Mouse (Mus musculus): Measurements from ENCODE around the gene Dlat. TPM values are rescaled to one million over a fixed set of nuclear protein-coding genes. Genes with fewer than 3 reads are reported as not detected.

Dlat gene
- 10 to 100 TPM; 27.2 to 27.5 TPM for total RNA-seq (2023)

GRCm38 (mm10) chr9:50659392-50660217 is at the start of gene Dlat:
Dlat (minus strand) TSS chr9:50659780.

GRCm38 (mm10) chr9:50616766-50617603 is 42.6 kb downstream of the Dlat start, which contains the start of the genes Pih1d2 and Nkapd1:
Pih1d2 (plus strand) TSS chr9:50617321.
Nkapd1 (minus strand) TSS chr9:50617464.

GRCm38 (mm10) chr9:50603189-50603997 is 56.2 kb downstream of the Dlat start, which contains the start of the genes Sdhd and Timm8b:
Sdhd (minus strand) TSS chr9:50603812.
Timm8b (plus strand) TSS chr9:50603910.

Other genes starting within 250 kb of the Dlat start
- not detected for gene Plet1, start 165.3 kb downstream of the Dlat start, total RNA-seq (2023)
- gene Pts, start 131.1 kb downstream of the Dlat start, total RNA-seq (2023): 10 to 100 TPM; 46.4 to 59.4 TPM
- 10 to 100 TPM; 75.6 to 81.6 TPM for gene Il18, start 105.0 kb downstream of the Dlat start, total RNA-seq (2023)
- gene Bco2, start 104.6 kb downstream of the Dlat start, total RNA-seq (2023): 1 to 10 TPM; 7.6 to 8.3 TPM
- gene Tex12, start 98.5 kb downstream of the Dlat start, total RNA-seq (2023): not detected
- gene Sdhd, start 56.0 kb downstream of the Dlat start, total RNA-seq (2023): 10 to 100 TPM; 70.1 to 82.1 TPM
- gene Timm8b, start 55.9 kb downstream of the Dlat start, total RNA-seq (2023): 10 to 100 TPM; 51.5 to 54.9 TPM
- under 1 TPM in 1 of 2 experiments, not detected in 1; 0.43 TPM for gene Pih1d2, start 42.5 kb downstream of the Dlat start, total RNA-seq (2023)
- gene Nkapd1, start 42.3 kb downstream of the Dlat start, total RNA-seq (2023): 10 to 100 TPM; 19.4 to 23.7 TPM
- gene Dixdc1, start 79.7 kb upstream of the Dlat start, total RNA-seq (2023): not detected
- gene 2310030G06Rik, start 86.8 kb upstream of the Dlat start, total RNA-seq (2023): not detected
- gene Cryab, start 91.5 kb upstream of the Dlat start, total RNA-seq (2023): 1 to 10 TPM; 2.0 to 4.1 TPM
- gene Hspb2, start 92.6 kb upstream of the Dlat start, total RNA-seq (2023): not detected
- gene Fdxacb1, start 108.5 kb upstream of the Dlat start, total RNA-seq (2023): 10 to 100 TPM in 1 of 2 experiments, 1 to 10 TPM in 1; 10.0 to 12.1 TPM
- gene Alg9, start 115.2 kb upstream of the Dlat start, total RNA-seq (2023): 10 to 100 TPM; 13.0 to 18.8 TPM
- 10 to 100 TPM in 1 of 2 experiments, 1 to 10 TPM in 1; 9.5 to 15.7 TPM for gene 1110032A03Rik, start 115.7 kb upstream of the Dlat start, total RNA-seq (2023)
- gene Ppp2r1b, start 185.5 kb upstream of the Dlat start, total RNA-seq (2023): 10 to 100 TPM; 27.8 to 30.5 TPM

Measured in monocyte, adult 59 days (primary cell).